Mouse (Mus musculus) kidney, embryonic 14.5 days (tissue): ENCODE measurements around the gene Gm28308. TPM values are rescaled to one million over a fixed set of nuclear protein-coding genes. Genes with fewer than 3 reads are reported as not detected.

ENCODE experiments used
- ATAC-seq: fragments of 200-750 bp; cut with Nextera tagmentation; 2 replicates; pipeline ENCODE4 v1.8.0; 2017; ENCODE audit warnings: moderate number of reproducible peaks, mild to moderate bottlenecking, moderate TSS enrichment, moderate library complexity; ENCODE audit not compliant: low FRiP score, low TSS enrichment
- H3K27ac ChIP-seq: fragments of 300-500 bp; sonication (generic); 2 replicates; pipeline ENCODE4 v1.5.1; 2014; ENCODE audit warnings: low read depth, mild to moderate bottlenecking, low read length, moderate library complexity, mixed read lengths
- H3K27me3 ChIP-seq: fragments of 300-500 bp; sonication (generic); 2 replicates; pipeline ENCODE4 v1.6.1; 2014; ENCODE audit warnings: mild to moderate bottlenecking, low read length; ENCODE audit not compliant: control insufficient read depth, insufficient read depth
- H3K36me3 ChIP-seq: fragments of 300-500 bp; sonication (generic); 2 replicates; pipeline ENCODE4 v1.6.1; 2014; ENCODE audit warnings: low read length, mixed read lengths; ENCODE audit not compliant: control insufficient read depth, insufficient read depth
- H3K4me1 ChIP-seq: fragments of 300-500 bp; sonication (generic); 2 replicates; pipeline ENCODE4 v1.6.1; 2014; ENCODE audit warnings: low read length, mixed read lengths; ENCODE audit not compliant: control insufficient read depth, insufficient read depth
- H3K4me2 ChIP-seq: fragments of 300-500 bp; sonication (generic); replicated peaks from 2 replicates; pipeline ENCODE4 v1.6.1; 2014; ENCODE audit warnings: low read depth, mild to moderate bottlenecking, low read length
- H3K4me3 ChIP-seq: fragments of 300-500 bp; sonication (generic); 2 replicates; pipeline ENCODE4 v1.5.1; 2014; ENCODE audit warnings: mild to moderate bottlenecking, low read length
- H3K9ac ChIP-seq: fragments of 300-500 bp; sonication (generic); 2 replicates; pipeline ENCODE4 v1.6.1; 2014; ENCODE audit warnings: low read depth, mild to moderate bottlenecking, low read length, moderate library complexity
- H3K9me3 ChIP-seq: fragments of 300-500 bp; sonication (generic); 2 replicates; pipeline ENCODE4 v1.6.1; 2016; ENCODE audit warnings: low read length; ENCODE audit not compliant: control insufficient read depth
- WGBS: fragments of 180-500 bp; shearing (Covaris S2); extraction: QIAGEN DNeasy Blood & Tissue Kit; methylation state at CpG from one replicate; pipeline ENCODE4 v1.1.7; 2014; 5-methylcytosine and 5-hydroxymethylcytosine counted together
- polyA plus RNA-seq: library from polyadenylated mRNA; unstranded; fragments of >200 nt; fragmentation: Nextera tagmentation; extraction: Ambion mirVana; gene quantifications from 2 replicates; pipeline ENCODE4 v1.2.1, GENCODE M21; 2014

The Gm28308 gene
- polyA plus RNA-seq, 1 experiment from 2014 or later, result not detected

- Histone ChIP-seq H3K4me2 (peak overlapping the region; percentile 67), H3K36me3 (peaks cover 12% of the 10 kb centered on the region; the same call in 1 of the 2 replicates), H3K4me3 (peak overlapping the region; percentile 71; the same call in 1 of the 2 replicates), H3K27me3 (no peaks in the 10 kb centered on the region), H3K9ac (peak overlapping the region; percentile 88; the same call in 1 of the 2 replicates), H3K27ac (peak overlapping the region; percentile 89; the same call in 1 of the 2 replicates), H3K4me1 (peaks cover 79% of the 10 kb centered on the region), H3K9me3 (no peaks in the 10 kb centered on the region)
- ATAC-seq, result no peak
- WGBS, result 35% methylated on average over 3 of the region's 3 CpGs
Measured at GRCm38 (mm10) chr6:52180726-52181125, 32.4 kb downstream of the Gm28308 start.

GRCm38 (mm10) chr6:52180213-52180710, 32.9 kb downstream of the Gm28308 start:
- H3K9ac ChIP-seq, result peak overlapping the region; percentile 88
- no peaks in the 10 kb centered on the region for H3K27me3 ChIP-seq
- H3K36me3 ChIP-seq, result peaks cover 12% of the 10 kb centered on the region; the same call in 1 of the 2 replicates
- H3K9me3 ChIP-seq, result no peaks in the 10 kb centered on the region
- peaks cover 75% of the 10 kb centered on the region for H3K4me1 ChIP-seq
- H3K4me2 ChIP-seq, result peak overlapping the region; percentile 67
- peak overlapping the region; percentile 71 for H3K4me3 ChIP-seq
- WGBS, result 11% methylated on average over 11 of the region's 11 CpGs
- H3K27ac ChIP-seq, result peak overlapping the region; percentile 89
- ATAC-seq, result no peak

- H3K27ac ChIP-seq, result peak overlapping the region; percentile 89
- ATAC-seq, result no peak
- no peaks in the 10 kb centered on the region for H3K9me3 ChIP-seq
- no peaks in the 10 kb centered on the region for H3K27me3 ChIP-seq
- peaks cover 12% of the 10 kb centered on the region; the same call in 1 of the 2 replicates for H3K36me3 ChIP-seq
- H3K9ac ChIP-seq, result peak overlapping the region; percentile 88
- H3K4me2 ChIP-seq, result peak overlapping the region; percentile 67
- 5% methylated on average over 10 of the region's 10 CpGs for WGBS
- H3K4me3 ChIP-seq, result peak overlapping the region; percentile 71
- H3K4me1 ChIP-seq, result peaks cover 69% of the 10 kb centered on the region
Measured at GRCm38 (mm10) chr6:52179690-52180089, 33.4 kb downstream of the Gm28308 start.

- Histone ChIP-seq H3K9ac (peak overlapping the region; percentile 88), H3K27ac (peak overlapping the region; percentile 89), H3K4me1 (peaks cover 63% of the 10 kb centered on the region), H3K4me2 (peak overlapping the region; percentile 67), H3K9me3 (no peaks in the 10 kb centered on the region), H3K36me3 (peaks cover 12% of the 10 kb centered on the region; the same call in 1 of the 2 replicates), H3K27me3 (no peaks in the 10 kb centered on the region), H3K4me3 (peak overlapping the region; percentile 71)
- ATAC-seq, result no peak
- WGBS, result 14% methylated on average over 4 of the region's 4 CpGs
Measured at GRCm38 (mm10) chr6:52178918-52179665, 34.0 kb downstream of the Gm28308 start.

- Histone ChIP-seq H3K9ac (peak overlapping the region; percentile 88), H3K27ac (peak overlapping the region; percentile 98)
Measured at GRCm38 (mm10) chr6:52177806-52178205, 35.3 kb downstream of the Gm28308 start.

GRCm38 (mm10) chr6:52177061-52177735, 35.9 kb downstream of the Gm28308 start, which contains the start of gene 5730596B20Rik:
5730596B20Rik (plus strand) TSS chr6:52177498.
- Histone ChIP-seq H3K36me3 (peaks cover 12% of the 10 kb centered on the region; the same call in 1 of the 2 replicates), H3K9me3 (no peaks in the 10 kb centered on the region), H3K4me1 (peaks cover 66% of the 10 kb centered on the region), H3K27me3 (no peaks in the 10 kb centered on the region), H3K9ac (peak within 1 kb of the TSS; percentile 88), H3K27ac (peak within 1 kb of the TSS; percentile 98), H3K4me2 (peak within 1 kb of the TSS; percentile 67), H3K4me3 (peak within 1 kb of the TSS; percentile 71)
- ATAC-seq, result peak; percentile 30
- under 1% methylated on average over 36 of the region's 36 CpGs for WGBS

More at GRCm38 (mm10) chr6:52177806-52178205, 35.3 kb downstream of the Gm28308 start:
- H3K36me3 ChIP-seq, result peaks cover 12% of the 10 kb centered on the region; the same call in 1 of the 2 replicates
- H3K27me3 ChIP-seq, result no peaks in the 10 kb centered on the region
- peak overlapping the region; percentile 67 for H3K4me2 ChIP-seq
- H3K4me3 ChIP-seq, result peak overlapping the region; percentile 71
- no peak for ATAC-seq
- peaks cover 62% of the 10 kb centered on the region for H3K4me1 ChIP-seq
- 11% methylated on average over 9 of the region's 9 CpGs for WGBS
- H3K9me3 ChIP-seq, result no peaks in the 10 kb centered on the region

- Histone ChIP-seq H3K27me3 (no peaks in the 10 kb centered on the region), H3K36me3 (peaks cover 7% of the 10 kb centered on the region; the same call in 1 of the 2 replicates), H3K4me3 (peak overlapping the region; percentile 71), H3K9me3 (no peaks in the 10 kb centered on the region), H3K4me1 (peaks cover 66% of the 10 kb centered on the region), H3K4me2 (peak overlapping the region; percentile 67), H3K27ac (peak overlapping the region; percentile 98), H3K9ac (peak overlapping the region; percentile 88)
- ATAC-seq, result no peak
- WGBS, result 0% methylated on average over 6 of the region's 6 CpGs
Measured at GRCm38 (mm10) chr6:52176391-52176790, 36.7 kb downstream of the Gm28308 start.

GRCm38 (mm10) chr6:52175864-52176263, 37.3 kb downstream of the Gm28308 start:
- Histone ChIP-seq H3K27ac (peak overlapping the region; percentile 98), H3K4me1 (peaks cover 66% of the 10 kb centered on the region), H3K4me3 (peak overlapping the region; percentile 71), H3K4me2 (peak overlapping the region; percentile 67), H3K36me3 (peaks cover 6% of the 10 kb centered on the region; the same call in 1 of the 2 replicates), H3K9me3 (no peaks in the 10 kb centered on the region), H3K27me3 (no peaks in the 10 kb centered on the region), H3K9ac (peak overlapping the region; percentile 88)
- peak; percentile 37 for ATAC-seq
- 2% methylated on average over 21 of the region's 35 CpGs for WGBS
